Mouse (Mus musculus): ENCODE measurements around the gene 3110009E18Rik. TPM values are rescaled to one million over a fixed set of nuclear protein-coding genes. Genes with fewer than 3 reads are reported as not detected.

The 3110009E18Rik gene
- total RNA-seq (2021) = 1 to 10 TPM; 5.4 to 5.5 TPM
- long read RNA-seq, experiment 1 = 0 reads
- long read RNA-seq, experiment 2 = 0 reads

DNA sequence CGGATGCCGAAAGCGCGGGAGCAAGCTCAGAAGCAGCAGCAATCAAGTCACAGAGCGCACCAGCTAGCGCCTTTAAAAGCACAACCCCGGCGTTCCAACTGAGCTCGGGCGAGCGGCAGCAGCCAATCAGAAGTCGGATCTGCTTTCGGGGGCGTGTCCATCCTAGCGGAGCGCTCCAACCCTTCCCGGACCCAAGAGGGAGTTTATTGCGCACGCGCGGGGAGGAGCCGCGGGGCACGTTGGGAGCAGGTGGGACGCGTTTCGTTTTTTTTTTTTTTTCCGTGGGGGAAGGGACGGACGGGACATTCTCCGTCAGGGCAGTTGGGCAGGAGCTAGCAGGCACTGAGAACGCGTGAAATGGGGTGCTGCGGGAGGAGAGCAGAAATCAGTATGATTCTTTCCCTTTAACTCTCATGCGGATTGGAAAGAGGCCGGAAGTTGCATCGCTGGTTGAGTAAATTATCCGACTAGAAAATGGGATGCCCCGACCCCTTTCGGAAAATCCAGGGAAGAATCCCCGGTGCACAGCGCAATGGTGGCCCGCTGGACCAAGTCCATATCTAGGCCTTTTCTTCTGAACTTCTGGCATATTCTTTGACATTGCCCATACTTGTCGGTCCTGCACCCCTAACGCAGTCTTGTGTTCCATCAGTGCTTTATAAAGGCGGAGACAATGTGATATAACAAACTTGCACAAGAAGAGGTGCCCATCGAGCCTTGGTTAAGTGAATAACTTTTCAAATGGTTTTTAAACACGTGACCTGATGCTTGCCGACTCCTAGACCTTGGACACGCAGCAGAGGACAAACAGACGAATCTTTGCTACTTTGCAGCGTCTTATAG lies at the start of gene 3110009E18Rik, which contains the start of gene Dbi:
Gene 3110009E18Rik (plus strand): TSS at position 219 of the 843 bp plus-strand sequence.
Gene Dbi (minus strand): TSS at position 110 of the 843 bp plus-strand sequence.
- peak; percentile 98 for DNase-seq
- intact Hi-C loops (cut with DNase I) = no loop called here

DNA sequence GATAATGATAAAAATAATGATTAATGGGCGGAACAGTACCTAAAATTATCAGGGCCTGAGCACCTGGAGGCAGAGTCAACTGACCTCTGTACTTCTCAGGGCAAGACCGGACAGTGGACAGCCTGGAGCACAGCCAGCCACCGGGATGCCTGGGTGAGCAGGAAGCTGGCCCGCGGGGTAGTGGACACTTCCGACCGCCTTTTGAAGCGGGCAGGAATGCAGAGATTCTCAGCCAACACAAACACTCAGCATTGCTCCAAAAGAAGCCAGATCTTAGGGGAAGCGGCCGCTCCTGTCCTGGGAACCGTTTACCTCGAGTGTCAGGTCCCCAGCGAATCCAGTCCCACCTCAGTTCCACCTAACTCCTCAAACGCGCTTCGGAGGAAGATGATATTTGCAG lies 48.1 kb upstream of the 3110009E18Rik start:
- intact Hi-C loops (cut with DNase I) = no loop called here

DNA sequence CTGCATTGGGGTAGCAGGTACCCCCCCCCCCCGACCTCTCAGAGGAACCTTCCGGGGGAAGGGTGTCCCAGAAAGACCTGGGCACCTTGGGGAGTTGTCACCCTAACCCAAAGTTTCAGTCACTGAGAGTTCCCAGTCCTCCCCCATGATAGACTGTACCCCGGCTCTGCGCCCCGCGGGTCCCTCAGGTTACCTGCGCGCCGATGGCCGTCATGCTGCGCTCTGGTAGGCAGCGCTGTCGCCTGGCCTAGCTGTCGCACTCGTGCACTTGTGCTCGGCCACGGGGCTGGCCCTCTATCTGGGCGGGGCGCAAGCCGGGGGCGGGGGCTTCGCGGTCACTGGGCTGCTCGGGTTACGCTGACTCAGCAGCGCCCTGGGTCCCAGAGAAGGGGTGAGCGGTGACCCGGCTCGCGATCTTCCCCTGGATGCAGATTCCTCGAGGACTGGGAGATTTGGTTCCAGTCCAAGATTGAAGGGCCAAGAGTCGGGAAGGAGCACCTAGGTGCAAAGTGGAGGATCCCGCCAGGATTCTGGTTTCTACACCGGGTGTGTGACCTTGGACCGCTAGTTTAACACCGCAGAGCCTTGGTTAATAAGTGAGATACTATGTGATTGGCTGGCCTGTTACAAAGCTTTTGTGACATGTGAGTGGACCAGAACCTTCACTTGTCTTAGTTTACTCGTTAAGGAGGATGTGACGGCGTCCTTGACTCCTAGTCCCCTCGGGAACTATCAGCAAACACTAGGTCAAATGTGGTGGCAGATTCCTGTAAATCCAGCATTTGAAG lies 47.3 kb upstream of the 3110009E18Rik start, which contains the start of gene Tmem37:
Gene Tmem37 (minus strand): TSS at position 556 of the 788 bp plus-strand sequence.
- intact Hi-C loops (cut with DNase I) = no loop called here
- peak; percentile 79 to 80 for DNase-seq

More for the DNA sequence above, 48.1 kb upstream of the 3110009E18Rik start:
- peak; percentile 29 to 46 for DNase-seq

DNA sequence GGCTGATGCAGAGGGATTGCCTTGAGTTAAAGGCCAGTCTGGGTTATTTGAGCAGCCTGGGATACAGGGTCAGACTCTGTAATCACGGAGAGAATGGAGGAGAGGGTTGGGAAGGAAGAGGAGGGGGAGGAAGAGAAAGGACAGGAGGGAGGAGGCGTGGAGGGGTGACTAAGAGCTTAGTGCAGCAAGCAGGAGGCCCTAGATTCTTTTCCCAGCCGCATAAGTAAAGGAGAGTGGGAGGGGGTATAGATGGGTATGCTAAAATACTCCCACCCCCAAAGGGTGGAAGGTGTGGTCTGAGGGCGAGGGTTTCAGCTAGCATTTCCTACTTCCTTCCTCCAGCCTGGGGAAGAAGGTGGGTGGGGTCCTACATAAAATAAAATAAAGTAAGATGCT lies 46.7 kb upstream of the 3110009E18Rik start:
- intact Hi-C loops (cut with DNase I) = no loop called here
- no peak for DNase-seq

DNA sequence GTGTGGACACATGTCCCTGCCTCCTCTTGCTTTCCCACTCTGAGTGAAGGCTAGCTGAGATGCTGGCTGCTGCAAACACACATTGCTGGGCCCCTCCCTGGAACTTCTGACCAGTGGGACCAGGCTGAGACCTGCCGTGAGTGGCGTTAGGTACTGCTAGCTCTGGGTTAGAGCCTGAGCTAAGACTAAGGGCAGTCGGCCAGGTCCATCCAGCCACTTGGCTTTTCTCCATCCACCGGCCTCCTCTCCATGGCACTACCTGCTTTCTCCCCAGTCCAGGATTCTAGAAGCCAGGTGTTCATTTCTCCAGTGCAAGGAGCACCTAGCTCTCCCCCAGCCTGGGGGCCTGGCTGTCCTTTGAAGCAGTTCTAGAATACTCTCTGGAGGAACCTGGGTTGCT lies 46.1 kb upstream of the 3110009E18Rik start:
- intact Hi-C loops (cut with DNase I) = no loop called here
- DNase-seq = no peak

DNA sequence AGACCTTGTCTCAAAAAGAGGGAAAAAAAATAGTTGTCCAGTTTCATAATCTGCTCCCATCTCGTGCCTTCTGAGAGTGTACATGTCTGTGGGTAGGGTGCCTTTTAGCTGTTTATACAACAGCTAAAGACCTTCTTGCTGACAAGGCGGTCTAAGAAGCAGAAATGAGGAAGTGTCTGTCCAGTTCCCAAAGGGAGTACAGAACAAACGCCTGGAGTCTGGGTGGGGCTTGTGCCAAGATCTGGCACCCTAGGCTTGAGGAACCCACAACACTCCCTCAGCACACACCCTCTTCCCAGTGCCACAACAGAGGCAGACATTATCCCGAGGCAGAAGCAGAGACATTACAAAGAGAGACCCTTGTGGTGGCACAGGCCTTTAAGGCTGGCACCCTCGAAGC lies 45.5 kb upstream of the 3110009E18Rik start:
- peak in 1 of 2 experiments; percentile 16 for DNase-seq
- intact Hi-C loops (cut with DNase I) = no loop called here

DNA sequence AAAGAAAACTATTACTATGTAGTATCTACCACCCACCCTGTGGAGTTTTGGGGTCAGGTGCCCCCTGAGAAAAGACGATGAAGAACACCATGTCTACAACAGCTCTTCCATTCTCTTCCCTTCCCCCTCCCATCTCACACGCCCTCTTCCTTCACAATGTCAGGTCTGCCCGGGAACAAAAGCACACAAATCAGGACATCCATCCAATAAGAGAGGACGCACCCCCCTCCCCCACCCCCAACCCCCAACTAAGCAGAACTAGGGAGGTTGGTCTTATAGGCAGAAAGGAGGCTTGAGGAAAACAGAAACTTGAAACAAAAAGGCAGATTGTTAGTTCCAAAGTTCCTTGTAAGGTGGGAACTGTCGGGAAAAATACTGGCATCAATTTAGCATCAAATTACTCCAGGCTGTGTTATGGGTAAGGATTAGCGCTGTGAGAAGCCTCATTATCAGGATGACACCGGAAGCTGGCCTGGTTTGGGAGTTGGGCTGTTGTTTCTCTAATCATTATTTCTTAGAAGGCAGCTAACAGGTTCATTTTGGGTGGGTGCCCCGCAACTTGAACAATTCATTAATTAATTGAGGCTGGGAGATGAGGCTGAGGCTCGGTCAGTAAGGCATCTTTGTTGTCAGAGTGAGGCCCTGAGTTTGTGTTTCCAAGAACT lies 43.1 kb upstream of the 3110009E18Rik start:
- intact Hi-C loops (cut with DNase I) = no loop called here
- no peak for DNase-seq

DNA sequence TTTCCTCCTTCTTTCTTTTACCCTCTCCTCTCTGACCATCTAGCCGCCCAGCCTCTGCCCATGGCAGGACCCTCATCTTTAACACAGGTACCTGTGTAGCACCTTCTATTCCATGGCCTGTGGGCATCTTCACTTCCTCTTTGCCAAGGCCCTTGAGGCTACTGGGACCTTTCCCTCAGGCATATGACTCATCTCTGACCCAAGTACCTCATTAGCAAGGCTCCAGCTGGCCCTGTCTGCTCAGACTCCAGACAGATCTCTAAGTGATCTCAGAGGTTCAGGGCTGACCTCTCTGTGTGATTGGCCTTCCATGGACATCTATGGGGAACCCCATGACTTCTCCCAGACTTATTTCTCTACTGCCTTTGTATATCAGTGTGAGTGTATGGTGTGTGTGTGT lies 40.4 kb upstream of the 3110009E18Rik start:
- intact Hi-C loops (cut with DNase I) = no loop called here
- DNase-seq = no peak

DNA sequence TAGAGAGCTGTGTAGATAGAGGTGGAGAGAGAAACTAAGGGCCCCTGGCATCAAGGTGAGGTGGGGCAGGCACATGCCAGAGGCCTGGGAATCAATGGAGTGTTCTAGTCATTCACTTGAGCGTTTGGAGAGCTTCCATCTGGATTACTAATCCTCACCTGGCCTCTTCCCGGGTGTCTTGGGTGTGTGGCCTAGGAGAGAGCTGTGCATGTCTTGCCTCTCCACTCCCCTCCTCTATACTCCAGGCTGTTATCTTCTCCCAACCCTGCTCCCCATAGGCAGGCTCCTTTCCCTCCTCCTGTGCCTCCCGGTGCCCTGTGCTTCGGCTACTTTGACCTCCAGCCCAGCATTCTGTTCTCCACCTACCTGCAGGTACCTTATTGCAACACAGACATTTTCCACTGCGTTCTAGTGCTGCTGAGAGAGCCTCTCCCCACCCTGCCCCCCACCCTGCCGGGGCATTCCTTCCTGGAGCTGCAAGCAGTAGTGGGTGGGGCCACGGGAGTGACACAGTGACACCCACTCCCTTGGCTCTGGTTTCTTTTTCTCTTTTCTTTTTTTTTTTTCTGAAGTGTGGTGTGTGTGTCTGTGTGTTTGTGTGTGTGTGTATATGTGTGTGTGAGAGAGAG lies 37.9 kb upstream of the 3110009E18Rik start:
- no peak for DNase-seq
- intact Hi-C loops (cut with DNase I) = no loop called here

DNA sequence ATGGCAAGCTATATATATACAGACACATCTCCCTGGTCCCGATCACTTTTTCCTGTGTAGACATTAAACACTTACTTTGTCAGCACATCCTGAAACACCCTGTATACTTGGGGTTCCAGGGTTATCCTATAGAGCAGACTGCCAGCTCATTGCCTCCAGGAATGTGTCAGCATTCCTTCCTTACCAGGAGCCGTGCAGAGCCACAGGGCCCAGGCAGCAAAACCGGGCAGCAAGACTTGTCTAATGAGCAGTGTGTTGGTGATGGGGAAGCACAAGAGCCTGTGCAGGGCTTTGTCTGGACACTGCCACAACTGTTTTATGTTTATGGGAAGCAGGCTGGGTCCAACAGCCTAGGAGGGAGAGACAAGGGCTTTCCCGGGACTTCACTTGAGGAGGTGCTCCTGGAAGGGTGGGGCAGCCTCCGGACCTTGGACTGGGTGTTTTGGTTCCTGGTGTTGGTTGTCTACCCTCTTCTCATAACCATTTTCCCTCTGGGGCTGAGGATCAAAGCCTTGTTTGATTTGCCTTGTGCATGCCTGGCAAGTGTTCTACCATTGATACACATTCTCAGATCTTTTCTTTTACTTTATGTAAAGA lies 37.0 kb upstream of the 3110009E18Rik start:
- no peak for DNase-seq
- intact Hi-C loops (cut with DNase I) = no loop called here

DNA sequence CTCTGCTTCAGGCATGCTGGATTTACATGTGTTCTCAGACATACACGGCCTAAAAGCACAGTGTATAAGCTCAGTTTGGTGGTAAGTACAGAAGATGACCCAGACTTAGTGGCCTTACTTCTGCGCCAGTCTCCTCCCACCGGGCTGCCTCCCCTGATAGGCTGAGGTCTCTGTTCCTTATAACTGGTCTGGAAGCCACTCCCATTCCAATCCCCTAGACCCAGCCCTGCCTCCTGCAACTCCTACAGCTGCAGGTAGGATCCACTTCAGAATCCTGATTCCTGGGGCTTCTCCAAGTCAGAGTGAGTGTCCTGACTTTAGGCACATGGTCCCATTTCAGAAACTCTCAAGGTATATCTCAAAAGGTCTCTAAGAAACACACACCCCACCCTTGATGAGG lies 35.3 kb upstream of the 3110009E18Rik start:
- intact Hi-C loops (cut with DNase I) = no loop called here

DNA sequence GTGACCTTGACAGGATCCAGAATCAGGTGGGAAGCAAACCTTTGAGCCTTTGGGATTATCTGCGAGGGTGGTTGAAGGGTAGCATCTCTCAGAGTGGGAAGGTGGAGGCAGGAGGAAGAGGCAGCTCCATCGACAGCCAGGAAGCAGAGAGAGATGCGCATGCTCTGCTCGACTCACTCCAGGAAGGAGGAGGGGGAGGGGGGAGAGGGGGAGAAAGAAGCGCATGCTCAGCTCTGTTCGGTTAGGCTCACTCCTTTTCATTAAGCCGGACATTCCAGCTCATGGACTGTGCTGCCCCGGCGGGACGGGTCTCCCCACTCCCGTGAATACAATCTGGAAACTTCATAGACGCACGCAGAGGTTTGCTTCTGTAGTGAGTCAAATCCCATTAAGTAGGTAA lies 34.3 kb upstream of the 3110009E18Rik start:
- DNase-seq = no peak
- intact Hi-C loops (cut with DNase I) = no loop called here

More for the DNA sequence above, 35.3 kb upstream of the 3110009E18Rik start:
- DNase-seq = no peak

DNA sequence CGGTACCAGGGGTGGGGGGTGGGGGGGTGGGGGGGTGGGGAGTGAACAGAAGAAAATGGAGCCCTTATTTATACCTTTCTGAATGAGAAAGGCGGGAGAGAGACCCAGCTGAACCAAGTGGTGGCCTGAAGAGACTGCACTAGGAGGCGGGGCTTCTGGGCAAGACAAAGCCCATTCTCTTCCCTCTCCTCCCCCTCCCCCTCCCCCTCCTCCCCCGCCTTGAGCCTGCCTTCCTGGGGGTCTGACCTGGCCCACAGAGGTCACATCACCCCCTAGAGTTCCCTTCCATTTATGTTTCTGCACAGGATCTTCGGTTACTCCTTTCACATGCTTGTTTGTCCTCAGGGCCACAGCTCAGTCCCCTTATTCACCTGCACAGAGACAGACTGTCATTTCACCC lies 31.8 kb upstream of the 3110009E18Rik start:
- intact Hi-C loops (cut with DNase I) = no loop called here
- no peak for DNase-seq

DNA sequence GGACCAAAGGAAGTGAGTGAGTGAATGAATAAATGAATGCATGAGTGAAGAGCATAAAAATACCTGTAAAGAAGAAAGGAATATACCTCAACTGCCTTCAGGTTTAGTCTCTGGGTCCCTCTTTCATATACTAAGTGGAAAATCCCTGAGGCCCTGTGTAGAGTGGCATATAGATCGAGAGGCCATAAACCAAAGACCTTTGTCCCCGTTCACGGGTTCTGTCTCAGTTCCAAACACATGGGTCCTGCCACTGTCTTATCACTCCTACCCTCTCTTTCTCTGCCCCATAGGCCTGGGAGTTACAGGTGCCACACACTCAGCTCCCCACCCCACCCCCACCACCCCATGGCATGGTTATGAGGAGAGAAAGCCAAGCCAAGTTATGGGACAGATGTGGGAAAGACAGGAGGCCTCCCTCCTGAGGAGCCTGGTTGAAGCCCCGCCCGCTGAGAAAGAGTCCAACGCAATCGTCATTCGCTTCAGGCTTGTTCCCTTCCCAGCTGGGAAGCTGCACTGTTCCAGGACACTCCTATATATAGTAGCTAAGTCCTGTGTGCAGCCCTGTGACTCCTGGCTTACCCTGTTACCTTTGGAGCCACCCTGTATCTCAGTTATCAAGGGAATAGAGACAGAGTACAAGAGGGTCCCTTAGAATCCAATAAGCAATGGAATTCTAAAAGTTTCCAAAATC lies 30.0 kb upstream of the 3110009E18Rik start:
- intact Hi-C loops (cut with DNase I) = loop anchor here (10.0 kb wide), 1 partner anchor 276 kb away; no protein-coding TSS in a partner anchor

DNA sequence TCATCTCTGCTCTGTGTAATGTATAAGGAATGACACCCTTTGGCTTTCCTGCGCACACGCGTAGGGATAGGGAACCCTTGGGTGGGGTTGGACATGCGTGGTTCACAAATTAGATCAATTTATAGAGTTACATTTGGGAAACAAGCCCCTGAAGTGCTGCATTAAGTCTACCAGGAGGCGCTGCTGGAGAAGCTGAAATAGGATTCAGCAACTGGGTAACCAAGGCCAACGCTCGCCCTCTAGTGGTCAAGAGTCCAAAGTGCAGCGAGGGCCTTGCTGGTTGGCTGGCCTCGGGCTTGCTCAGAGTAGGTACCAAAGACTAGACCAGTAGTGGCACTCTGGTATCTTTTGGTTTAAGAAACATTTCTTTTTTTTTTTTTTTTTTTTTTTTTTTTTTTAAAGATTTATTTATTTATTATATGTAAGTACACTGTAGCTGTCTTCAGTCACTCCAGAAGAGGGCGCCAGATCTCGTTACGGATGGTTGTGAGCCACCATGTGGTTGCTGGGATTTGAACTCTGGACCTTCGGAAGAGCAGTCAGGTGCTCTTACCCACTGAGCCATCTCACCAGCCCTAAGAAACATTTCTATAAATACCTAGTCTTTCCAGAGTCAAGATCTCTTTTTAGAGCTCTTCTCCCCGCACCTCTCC lies 27.4 kb upstream of the 3110009E18Rik start:
- peak; percentile 83 to 93 for DNase-seq
- intact Hi-C loops (cut with DNase I) = loop anchor here (1.0 to 10.0 kb wide), 2 partner anchors 60 to 279 kb away; no protein-coding TSS in a partner anchor

More for the DNA sequence above, 30.0 kb upstream of the 3110009E18Rik start:
- DNase-seq = no peak

DNA sequence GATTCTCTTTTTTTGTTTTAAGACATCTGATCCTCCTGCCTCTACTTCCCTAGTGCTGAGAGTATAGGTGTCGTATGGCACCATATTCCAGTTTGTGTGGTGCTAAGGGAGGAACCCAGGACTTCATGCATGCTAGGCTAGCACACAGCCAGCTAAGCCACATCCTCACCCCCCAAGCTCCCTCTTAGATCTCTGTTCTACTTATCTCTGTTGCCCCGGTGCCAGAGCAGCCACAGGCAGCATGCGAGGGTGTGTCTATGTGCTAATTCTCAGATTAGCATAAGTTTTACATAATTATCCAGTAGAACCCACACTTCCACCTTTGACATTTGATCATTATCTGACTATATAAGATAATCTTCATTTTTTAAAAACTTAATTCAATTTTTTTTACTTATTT lies 26.1 kb upstream of the 3110009E18Rik start:
- no peak for DNase-seq
- intact Hi-C loops (cut with DNase I) = loop anchor here (5.0 to 10.0 kb wide), 2 partner anchors 280 to 457 kb away; no protein-coding TSS in a partner anchor

DNA sequence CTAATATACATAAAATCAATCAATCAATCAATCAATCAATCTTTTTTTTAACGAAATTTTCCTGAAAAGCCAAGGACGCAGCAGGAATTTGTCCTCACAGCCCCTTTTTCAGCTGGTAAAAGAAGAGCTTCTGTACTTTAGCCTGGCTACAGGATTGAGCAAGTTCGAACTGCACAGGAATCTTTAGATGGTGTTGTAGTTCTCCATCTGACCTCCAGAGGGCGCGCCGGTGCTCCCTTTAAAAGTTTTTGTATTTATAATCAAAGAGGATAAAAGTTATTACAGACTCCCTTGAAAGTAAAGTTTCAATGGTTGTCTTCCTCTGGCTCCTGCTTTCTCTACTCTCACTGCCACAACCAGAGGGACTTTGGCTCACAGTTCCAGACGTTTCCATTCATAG lies 22.7 kb upstream of the 3110009E18Rik start:
- intact Hi-C loops (cut with DNase I) = loop anchor here (2.0 to 10.0 kb wide), 3 partner anchors 56 to 454 kb away; no protein-coding TSS in a partner anchor

DNA sequence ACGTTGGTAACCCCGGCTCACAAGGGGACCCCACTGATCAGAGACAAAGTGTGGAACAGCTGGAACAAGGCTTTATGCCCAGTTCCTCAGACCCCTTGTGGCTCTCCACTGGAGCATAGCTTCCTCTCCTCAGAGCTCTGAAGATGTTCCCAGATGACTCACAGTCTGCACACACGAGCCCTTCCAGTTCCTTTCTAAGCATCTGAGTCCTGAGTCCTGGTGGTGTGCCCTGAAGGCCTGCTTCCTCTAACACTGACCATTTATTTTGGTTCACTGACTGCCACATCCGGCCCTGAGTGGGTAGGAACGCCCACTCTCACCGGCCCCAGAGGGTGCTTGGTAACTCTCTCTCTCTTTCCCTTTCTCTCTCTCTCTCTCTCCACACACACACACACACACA lies 21.5 kb upstream of the 3110009E18Rik start:
- intact Hi-C loops (cut with DNase I) = loop anchor here (2.0 to 10.0 kb wide), 3 partner anchors 55 to 453 kb away; no protein-coding TSS in a partner anchor
- DNase-seq = no peak

More for the DNA sequence above, 22.7 kb upstream of the 3110009E18Rik start:
- peak; percentile 69 to 80 for DNase-seq
